Mouse (Mus musculus) neural tube, embryonic 12.5 days (tissue): ENCODE measurements around the gene Gm17660. TPM values are rescaled to one million over a fixed set of nuclear protein-coding genes. Genes with fewer than 3 reads are reported as not detected.

Experiments
- ATAC-seq: fragments of 200-750 bp; cut with Nextera tagmentation; 2 replicates; pipeline ENCODE4 v1.8.0; 2017; ENCODE audit warnings: low read depth, mild to moderate bottlenecking, moderate TSS enrichment, moderate library complexity; ENCODE audit not compliant: low FRiP score
- H3K27ac ChIP-seq: fragments of 300-500 bp; sonication (generic); 2 replicates; pipeline ENCODE4 v1.5.1; 2016
- H3K27me3 ChIP-seq: fragments of 300-500 bp; sonication (generic); replicated peaks from 2 replicates; pipeline ENCODE4 v1.6.1; 2016; ENCODE audit warnings: mild to moderate bottlenecking
- H3K36me3 ChIP-seq: fragments of 300-500 bp; sonication (generic); 2 replicates; pipeline ENCODE4 v1.6.1; 2016; ENCODE audit warnings: mild to moderate bottlenecking
- H3K4me1 ChIP-seq: fragments of 300-500 bp; sonication (generic); 2 replicates; pipeline ENCODE4 v1.6.1; 2016
- H3K4me2 ChIP-seq: fragments of 300-500 bp; sonication (generic); replicated peaks from 2 replicates; pipeline ENCODE4 v1.6.1; 2016; ENCODE audit warnings: mild to moderate bottlenecking
- H3K4me3 ChIP-seq: fragments of 300-500 bp; sonication (generic); 2 replicates; pipeline ENCODE4 v1.5.1; 2016
- H3K9ac ChIP-seq: fragments of 300-500 bp; sonication (generic); 2 replicates; pipeline ENCODE4 v1.6.1; 2016; ENCODE audit warnings: mild to moderate bottlenecking
- H3K9me3 ChIP-seq: fragments of 300-500 bp; sonication (generic); 2 replicates; pipeline ENCODE4 v1.6.1; 2016; ENCODE audit warnings: mild to moderate bottlenecking
- WGBS: fragments of 180-500 bp; shearing (Covaris S2); methylation state at CpG from one replicate; pipeline ENCODE4 v1.1.7; 2016; 5-methylcytosine and 5-hydroxymethylcytosine counted together
- polyA plus RNA-seq: library from polyadenylated mRNA; unstranded; fragments of >200 nt; fragmentation: Nextera tagmentation; extraction: Ambion mirVana; gene quantifications from 2 replicates; pipeline ENCODE4 v1.2.1, GENCODE M21; 2016

The Gm17660 gene
- polyA plus RNA-seq, 1 experiment from 2014 or later, result not detected

DNA sequence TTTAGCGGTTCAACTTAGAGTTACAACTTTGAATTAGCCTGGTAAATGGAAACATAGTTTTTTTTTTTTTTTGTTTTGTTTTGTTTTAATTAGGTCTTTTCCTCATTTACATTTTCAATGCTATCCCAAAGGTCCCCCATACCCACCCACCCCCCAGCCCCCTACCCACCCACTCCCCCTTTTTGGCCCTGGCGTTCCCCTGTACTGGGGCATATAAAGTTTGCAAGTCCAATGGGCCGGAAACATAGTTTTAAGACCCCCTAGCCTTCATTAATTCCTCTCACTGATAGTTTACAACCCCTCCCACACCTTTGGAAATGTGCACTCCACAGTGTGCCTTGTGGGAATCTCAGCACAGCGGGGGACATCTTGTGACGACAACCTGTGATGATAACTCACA is 3.8 kb downstream of the Gm17660 start:
- H3K4me2 ChIP-seq, result no peak overlapping the region
- ATAC-seq, result peak; percentile 78
- no peak overlapping the region for H3K9ac ChIP-seq
- H3K27me3 ChIP-seq, result no peaks in the 10 kb centered on the region
- H3K9me3 ChIP-seq, result no peaks in the 10 kb centered on the region
- no peak overlapping the region for H3K4me3 ChIP-seq
- WGBS, result 70% methylated on average over 5 of the region's 5 CpGs
- H3K4me1 ChIP-seq, result peaks cover 7% of the 10 kb centered on the region
- H3K27ac ChIP-seq, result no peak overlapping the region
- H3K36me3 ChIP-seq, result no peaks in the 10 kb centered on the region

DNA sequence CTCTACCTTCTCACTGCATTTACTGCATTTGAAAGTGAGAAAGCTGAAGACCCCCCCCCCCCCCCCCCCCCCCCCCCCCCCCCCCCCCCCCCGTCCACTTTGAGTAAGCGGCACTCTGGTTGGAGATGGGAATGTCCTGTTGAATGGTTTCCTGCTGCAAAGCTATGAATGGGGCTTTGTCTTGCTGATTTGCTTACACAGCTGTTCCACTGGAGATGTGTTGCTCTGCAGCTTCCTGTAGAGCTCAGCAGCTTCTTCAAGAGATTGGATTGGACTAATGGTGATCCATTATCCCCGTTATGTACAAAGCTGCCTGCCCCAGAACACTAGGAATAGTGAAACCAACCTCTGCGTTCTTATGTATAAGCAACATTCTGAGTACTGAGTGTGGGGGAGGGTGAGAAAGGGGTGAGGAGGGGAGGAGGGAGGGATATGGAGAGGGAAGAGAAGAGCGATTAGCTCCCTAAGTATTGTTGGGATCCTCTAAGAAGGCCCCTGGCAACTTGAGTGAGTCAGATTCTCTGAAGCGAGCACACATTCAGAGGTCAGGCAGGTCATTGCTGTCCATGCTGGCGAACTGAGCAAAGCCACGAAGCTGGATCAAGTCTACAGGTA is 5.0 kb downstream of the Gm17660 start:
- Histone ChIP-seq H3K27ac (peak overlapping the region; percentile 62), H3K9ac (no peak overlapping the region), H3K9me3 (no peaks in the 10 kb centered on the region), H3K4me3 (no peak overlapping the region), H3K4me2 (peak overlapping the region; percentile 28; the same call in 1 of the 2 replicates), H3K27me3 (no peaks in the 10 kb centered on the region), H3K36me3 (no peaks in the 10 kb centered on the region), H3K4me1 (peaks cover 7% of the 10 kb centered on the region)
- WGBS, result 4% methylated on average over 7 of the region's 8 CpGs
- ATAC-seq, result peak; percentile 89

DNA sequence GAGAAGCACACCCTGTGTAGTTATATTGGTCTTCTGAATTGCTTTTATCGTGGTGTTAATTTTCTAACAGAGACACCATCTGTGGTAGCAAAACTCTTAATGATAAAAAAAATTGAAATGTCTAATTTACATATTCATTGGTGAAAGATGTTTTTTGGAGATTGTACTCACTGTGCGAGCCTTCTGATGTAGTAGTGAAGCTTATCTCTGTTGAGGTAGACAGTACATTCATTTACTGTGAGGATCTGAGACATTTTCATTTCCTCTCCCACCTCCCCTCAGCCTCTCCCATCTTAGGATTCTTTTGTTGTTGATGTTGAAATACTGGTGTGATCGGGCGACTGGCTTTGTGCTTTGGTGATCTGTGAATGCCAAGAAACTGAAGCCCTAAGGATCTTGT is 6.4 kb downstream of the Gm17660 start:
- Histone ChIP-seq H3K4me2 (no peak overlapping the region), H3K27me3 (no peaks in the 10 kb centered on the region), H3K9ac (no peak overlapping the region), H3K9me3 (no peaks in the 10 kb centered on the region), H3K27ac (no peak overlapping the region), H3K4me1 (peaks cover 7% of the 10 kb centered on the region), H3K36me3 (no peaks in the 10 kb centered on the region), H3K4me3 (no peak overlapping the region)
- WGBS, result 66% methylated on average over 4 of the region's 4 CpGs
- ATAC-seq, result no peak

DNA sequence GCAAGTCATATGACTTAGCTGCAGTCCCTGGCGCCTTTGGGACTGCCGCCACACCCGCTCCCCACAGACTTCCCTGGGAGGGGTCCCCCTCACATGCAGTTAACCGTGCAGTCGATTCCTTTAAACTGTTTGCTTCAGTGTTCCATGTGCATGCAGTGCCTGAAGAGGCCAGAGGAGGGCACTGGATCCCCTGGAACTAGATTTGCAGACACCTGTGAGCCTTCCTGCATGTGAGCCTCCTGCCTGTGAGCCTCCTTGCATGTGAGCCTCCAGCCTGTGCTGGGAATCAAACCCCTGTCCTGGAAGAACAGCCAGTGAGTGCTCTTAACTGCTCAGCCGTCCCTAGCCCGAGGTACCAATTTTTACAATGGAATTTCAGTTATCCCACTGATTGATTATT is 8.7 kb downstream of the Gm17660 start:
- H3K9ac ChIP-seq, result no peak overlapping the region
- no peaks in the 10 kb centered on the region for H3K27me3 ChIP-seq
- H3K9me3 ChIP-seq, result no peaks in the 10 kb centered on the region
- ATAC-seq, result no peak
- H3K27ac ChIP-seq, result no peak overlapping the region
- H3K4me2 ChIP-seq, result no peak overlapping the region
- peaks cover 7% of the 10 kb centered on the region for H3K4me1 ChIP-seq
- WGBS, result 90% methylated on average over 7 of the region's 7 CpGs
- no peak overlapping the region for H3K4me3 ChIP-seq
- peaks cover 6% of the 10 kb centered on the region; the same call in 1 of the 2 replicates for H3K36me3 ChIP-seq

GRCm38 (mm10) chr5:104062773-104063551 is 14.4 kb downstream of the Gm17660 start:
- ATAC-seq, result no peak
- H3K9me3 ChIP-seq, result no peaks in the 10 kb centered on the region
- H3K27ac ChIP-seq, result no peak overlapping the region
- no peak overlapping the region for H3K4me3 ChIP-seq
- WGBS, result 89% methylated on average over 11 of the region's 11 CpGs
- H3K4me1 ChIP-seq, result no peaks in the 10 kb centered on the region; the same call in 1 of the 2 replicates
- H3K9ac ChIP-seq, result no peak overlapping the region
- H3K4me2 ChIP-seq, result no peak overlapping the region
- peaks cover 37% of the 10 kb centered on the region for H3K36me3 ChIP-seq
- H3K27me3 ChIP-seq, result no peaks in the 10 kb centered on the region

- H3K9me3 ChIP-seq, result no peaks in the 10 kb centered on the region
- no peak for ATAC-seq
- WGBS, result 83% methylated on average over 13 of the region's 13 CpGs
- no peak overlapping the region for H3K4me2 ChIP-seq
- no peaks in the 10 kb centered on the region; the same call in 1 of the 2 replicates for H3K4me1 ChIP-seq
- peaks cover 37% of the 10 kb centered on the region for H3K36me3 ChIP-seq
- no peaks in the 10 kb centered on the region for H3K27me3 ChIP-seq
- H3K27ac ChIP-seq, result no peak overlapping the region
- no peak overlapping the region for H3K4me3 ChIP-seq
- H3K9ac ChIP-seq, result no peak overlapping the region
Measured at GRCm38 (mm10) chr5:104061936-104062772, 15.3 kb downstream of the Gm17660 start.

- Histone ChIP-seq H3K4me3 (no peak overlapping the region), H3K4me1 (no peaks in the 10 kb centered on the region; the same call in 1 of the 2 replicates), H3K27me3 (no peaks in the 10 kb centered on the region), H3K9ac (no peak overlapping the region), H3K36me3 (peaks cover 39% of the 10 kb centered on the region), H3K9me3 (no peaks in the 10 kb centered on the region), H3K4me2 (no peak overlapping the region), H3K27ac (no peak overlapping the region)
- no peak for ATAC-seq
- 93% methylated on average over 5 of the region's 5 CpGs for WGBS
Measured at GRCm38 (mm10) chr5:104060429-104060828, 17.0 kb downstream of the Gm17660 start.

DNA sequence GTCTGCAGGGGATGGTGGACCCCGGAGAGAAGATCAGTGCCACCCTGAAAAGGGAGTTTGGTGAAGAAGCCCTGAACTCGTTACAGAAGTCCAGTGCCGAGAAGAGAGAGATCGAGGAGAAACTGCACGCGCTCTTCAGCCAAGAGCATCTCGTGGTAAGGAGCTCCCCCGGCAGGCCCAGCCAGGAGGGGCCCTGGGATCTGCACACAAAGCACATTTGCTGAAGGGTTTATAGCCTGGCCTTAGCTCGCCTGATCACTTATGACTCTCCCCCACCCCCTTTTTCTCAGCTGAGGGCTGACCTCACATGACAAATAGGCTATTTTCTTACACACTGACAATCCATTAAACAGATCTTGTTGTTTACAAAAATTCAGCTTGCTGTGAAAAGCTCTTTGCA is 17.8 kb downstream of the Gm17660 start:
- peaks cover 38% of the 10 kb centered on the region for H3K36me3 ChIP-seq
- H3K4me2 ChIP-seq, result no peak overlapping the region
- no peaks in the 10 kb centered on the region; the same call in 1 of the 2 replicates for H3K4me1 ChIP-seq
- H3K9me3 ChIP-seq, result no peaks in the 10 kb centered on the region
- no peak overlapping the region for H3K4me3 ChIP-seq
- no peak overlapping the region for H3K9ac ChIP-seq
- WGBS, result 45% methylated on average over 9 of the region's 9 CpGs
- H3K27me3 ChIP-seq, result no peaks in the 10 kb centered on the region
- peak; percentile 60; the same call in 1 of the 2 replicates for ATAC-seq
- no peak overlapping the region for H3K27ac ChIP-seq

DNA sequence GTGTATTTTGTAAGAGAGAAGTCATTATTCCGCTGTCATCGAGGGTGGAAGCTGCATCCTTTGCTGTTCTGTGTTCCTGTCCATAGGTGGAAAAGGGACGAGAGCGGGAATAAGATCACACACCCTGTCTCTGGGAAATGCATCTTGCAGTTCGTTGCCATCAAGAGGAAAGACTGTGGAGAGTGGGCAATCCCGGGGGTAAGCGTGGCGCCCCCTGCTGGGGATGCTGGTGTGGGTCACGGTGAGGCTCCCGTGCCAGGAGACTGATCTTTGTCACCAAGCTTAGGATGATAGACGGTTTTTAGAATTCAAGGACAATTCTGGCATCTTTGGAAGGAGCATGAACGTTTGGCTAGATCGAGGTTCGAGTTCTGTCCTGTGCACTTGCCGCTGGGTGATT is 19.4 kb downstream of the Gm17660 start:
- H3K9ac ChIP-seq, result no peak overlapping the region
- no peak for ATAC-seq
- 68% methylated on average over 15 of the region's 15 CpGs for WGBS
- H3K27ac ChIP-seq, result no peak overlapping the region
- no peak overlapping the region for H3K4me3 ChIP-seq
- no peaks in the 10 kb centered on the region for H3K9me3 ChIP-seq
- H3K4me2 ChIP-seq, result no peak overlapping the region
- no peaks in the 10 kb centered on the region; the same call in 1 of the 2 replicates for H3K4me1 ChIP-seq
- no peaks in the 10 kb centered on the region for H3K27me3 ChIP-seq
- H3K36me3 ChIP-seq, result peaks cover 33% of the 10 kb centered on the region

GRCm38 (mm10) chr5:104056295-104056694 is 21.1 kb downstream of the Gm17660 start:
- H3K9me3 ChIP-seq, result no peaks in the 10 kb centered on the region
- 80% methylated on average over 7 of the region's 7 CpGs for WGBS
- H3K27me3 ChIP-seq, result no peaks in the 10 kb centered on the region
- H3K36me3 ChIP-seq, result peaks cover 30% of the 10 kb centered on the region
- H3K4me3 ChIP-seq, result no peak overlapping the region
- H3K27ac ChIP-seq, result no peak overlapping the region
- no peak overlapping the region for H3K4me2 ChIP-seq
- H3K9ac ChIP-seq, result no peak overlapping the region
- no peak for ATAC-seq
- no peaks in the 10 kb centered on the region; the same call in 1 of the 2 replicates for H3K4me1 ChIP-seq

DNA sequence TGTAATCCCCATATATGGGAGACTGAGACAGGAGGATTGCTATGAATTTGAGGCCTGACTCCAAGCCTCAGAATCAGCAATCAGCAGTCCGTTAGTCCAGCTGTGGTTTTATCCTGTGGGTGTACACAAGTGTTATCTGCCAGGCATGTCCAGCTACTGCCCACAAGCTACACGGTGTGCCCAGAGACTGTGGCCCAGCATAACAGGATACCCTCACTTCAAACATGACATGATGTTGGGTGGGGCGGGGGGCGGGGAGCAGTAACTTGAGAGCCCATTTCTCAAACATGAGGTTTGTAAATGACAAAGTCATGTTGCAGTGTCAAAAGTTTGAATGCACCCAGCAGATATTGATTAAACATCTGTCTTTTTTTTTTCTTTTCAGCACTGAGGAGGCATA is 21.6 kb downstream of the Gm17660 start:
- H3K4me1 ChIP-seq, result no peaks in the 10 kb centered on the region; the same call in 1 of the 2 replicates
- no peak overlapping the region for H3K9ac ChIP-seq
- no peak overlapping the region for H3K27ac ChIP-seq
- H3K36me3 ChIP-seq, result peaks cover 30% of the 10 kb centered on the region
- WGBS, result 94% methylated on average over 4 of the region's 4 CpGs
- ATAC-seq, result no peak
- no peaks in the 10 kb centered on the region for H3K27me3 ChIP-seq
- H3K4me2 ChIP-seq, result no peak overlapping the region
- H3K9me3 ChIP-seq, result no peaks in the 10 kb centered on the region
- no peak overlapping the region for H3K4me3 ChIP-seq

DNA sequence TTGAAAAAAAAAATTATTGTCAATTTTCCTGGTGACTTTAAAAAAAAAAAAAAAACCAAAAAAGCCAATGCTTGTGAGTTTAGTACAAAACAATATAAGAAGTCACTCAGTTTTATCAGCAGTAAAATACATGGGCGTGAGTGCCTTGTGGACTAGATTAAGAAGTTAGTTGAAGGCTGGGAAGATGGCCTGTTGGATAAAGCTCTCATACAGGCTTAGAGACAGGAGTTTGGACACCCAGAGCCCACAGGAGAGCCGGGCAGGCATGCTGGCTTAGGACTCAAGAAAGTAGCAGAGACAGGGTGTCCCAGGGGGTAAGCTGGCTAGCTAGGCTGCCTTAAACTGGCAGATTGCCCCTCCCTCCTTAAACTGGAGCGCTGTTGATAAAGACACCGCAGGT is 22.5 kb downstream of the Gm17660 start:
- WGBS, result 93% methylated on average over 4 of the region's 4 CpGs

More for the DNA sequence above, 22.5 kb downstream of the Gm17660 start:
- Histone ChIP-seq H3K27me3 (no peaks in the 10 kb centered on the region), H3K9ac (no peak overlapping the region), H3K4me3 (no peak overlapping the region), H3K4me2 (no peak overlapping the region), H3K4me1 (no peaks in the 10 kb centered on the region; the same call in 1 of the 2 replicates), H3K27ac (no peak overlapping the region), H3K9me3 (no peaks in the 10 kb centered on the region), H3K36me3 (peaks cover 30% of the 10 kb centered on the region)
- ATAC-seq, result no peak
